Mouse (Mus musculus) ES-Bruce4 (cell line): Measurements from ENCODE around the gene Atp7b. TPM values are rescaled to one million over a fixed set of nuclear protein-coding genes. Genes with fewer than 3 reads are reported as not detected.
A peak's percentile ranks its signal among the peaks of the same experiment; 100 is the strongest.

ENCODE experiments used
- H3K27ac ChIP-seq: 2 replicates; pipeline ENCODE4 v1.5.1; 2012; ENCODE audit warnings: low read length, inconsistent platforms; ENCODE audit not compliant: insufficient read depth
- H3K27me3 ChIP-seq: 2 replicates; pipeline ENCODE4 v1.6.1; 2012; ENCODE audit warnings: mild to moderate bottlenecking, low read length, inconsistent platforms; ENCODE audit not compliant: control insufficient read depth, poor library complexity, insufficient read depth, severe bottlenecking
- H3K36me3 ChIP-seq: 2 replicates; pipeline ENCODE4 v1.6.1; 2012; ENCODE audit warnings: inconsistent platforms, mild to moderate bottlenecking, low read length, moderate library complexity; ENCODE audit not compliant: control insufficient read depth, poor library complexity, insufficient read depth, severe bottlenecking
- H3K4me1 ChIP-seq: one replicate; pipeline ENCODE4 v1.8.1; 2011; ENCODE audit warnings: low read length; ENCODE audit not compliant: control insufficient read depth, insufficient read depth
- H3K4me3 ChIP-seq: 2 replicates; pipeline ENCODE4 v1.5.1; 2011; ENCODE audit warnings: low read depth, mild to moderate bottlenecking, low read length
- H3K9ac ChIP-seq: 2 replicates; pipeline ENCODE4 v1.6.1; 2012; ENCODE audit warnings: low read depth, mild to moderate bottlenecking, inconsistent platforms; ENCODE audit not compliant: poor library complexity, severe bottlenecking
- H3K9me3 ChIP-seq: replicated peaks from 2 replicates; pipeline ENCODE4 v1.6.1; 2012; ENCODE audit warnings: mild to moderate bottlenecking, low read length, inconsistent platforms; ENCODE audit not compliant: control insufficient read depth, poor library complexity, insufficient read depth, severe bottlenecking
- CTCF ChIP-seq: IDR thresholded peaks from one replicate; pipeline ENCODE4 v1.8.1; 2011; ENCODE audit warnings: low read depth, low read length
- EP300 ChIP-seq: IDR thresholded peaks from 2 replicates; pipeline ENCODE4 v1.6.1; 2011; ENCODE audit warnings: low read depth, low read length; ENCODE audit not compliant: insufficient read depth
- POLR2A ChIP-seq: IDR thresholded peaks from one replicate; pipeline ENCODE4 v1.8.1; 2011; ENCODE audit warnings: low read length; ENCODE audit not compliant: insufficient read depth
- polyA plus RNA-seq: library from polyadenylated mRNA; stranded (reverse); fragments of >200 nt; gene quantifications from 2 replicates; pipeline ENCODE4 v1.2.4, GENCODE M21; 2011; ENCODE audit warnings: low read depth; ENCODE audit not compliant: missing spikeins, insufficient read depth, insufficient read length

Atp7b gene
- polyA plus RNA-seq, 1 experiment, result 2.5 TPM

- H3K4me3 ChIP-seq, result no peak overlapping the region
- H3K4me1 ChIP-seq, result no peaks in the 10 kb centered on the region
- no peak overlapping the region for H3K27ac ChIP-seq
- TF ChIP-seq CTCF (peak; percentile 44), EP300 (no peak)
- H3K36me3 ChIP-seq, result no peaks in the 10 kb centered on the region
- no peak overlapping the region for H3K9ac ChIP-seq
- H3K9me3 ChIP-seq, result no peaks in the 10 kb centered on the region
- H3K27me3 ChIP-seq, result no peaks in the 10 kb centered on the region
Measured at GRCm38 (mm10) chr8:21981664-21982337, 78.3 kb downstream of the Atp7b start.

- Histone ChIP-seq H3K27ac (no peak overlapping the region), H3K9ac (no peak overlapping the region), H3K4me3 (no peak overlapping the region), H3K9me3 (no peaks in the 10 kb centered on the region), H3K36me3 (no peaks in the 10 kb centered on the region), H3K27me3 (no peaks in the 10 kb centered on the region), H3K4me1 (no peaks in the 10 kb centered on the region)
- no peak for TF ChIP-seq POLR2A
- TF ChIP-seq CTCF, result no peak
- no peak for TF ChIP-seq EP300
Measured at GRCm38 (mm10) chr8:21978193-21978592, 81.9 kb downstream of the Atp7b start.

DNA sequence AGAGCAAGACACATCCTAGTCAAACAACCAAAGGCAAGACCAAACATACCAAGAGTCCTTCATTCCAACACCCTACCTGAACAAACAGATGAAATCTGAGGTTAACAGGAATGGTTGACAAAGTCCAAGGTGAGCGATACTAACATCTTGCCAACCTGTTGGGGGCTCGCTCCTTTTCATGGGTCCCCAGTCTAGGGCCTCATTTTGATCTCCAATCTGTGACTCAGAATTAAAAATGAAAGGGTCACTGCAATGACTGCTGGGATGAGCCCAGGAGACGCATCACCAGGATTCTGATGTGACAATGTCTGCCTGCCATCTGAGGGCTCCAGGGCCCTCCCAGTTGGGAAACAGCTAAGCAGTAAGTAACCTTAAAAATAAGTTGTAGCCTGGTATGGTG is 90.6 kb downstream of the Atp7b start, which contains the start of gene Ccdc70:
Gene Ccdc70, plus strand, starts transcription at position 301 of the 400 bp plus-strand sequence.
- H3K4me3 ChIP-seq, result no peak within 1 kb of the TSS
- no peak for TF ChIP-seq EP300
- TF ChIP-seq POLR2A, result no peak
- TF ChIP-seq CTCF, result no peak
- H3K9me3 ChIP-seq, result no peaks in the 10 kb centered on the region
- no peaks in the 10 kb centered on the region for H3K27me3 ChIP-seq
- H3K27ac ChIP-seq, result no peak within 1 kb of the TSS
- no peak within 1 kb of the TSS for H3K9ac ChIP-seq
- no peaks in the 10 kb centered on the region for H3K36me3 ChIP-seq
- H3K4me1 ChIP-seq, result no peaks in the 10 kb centered on the region

DNA sequence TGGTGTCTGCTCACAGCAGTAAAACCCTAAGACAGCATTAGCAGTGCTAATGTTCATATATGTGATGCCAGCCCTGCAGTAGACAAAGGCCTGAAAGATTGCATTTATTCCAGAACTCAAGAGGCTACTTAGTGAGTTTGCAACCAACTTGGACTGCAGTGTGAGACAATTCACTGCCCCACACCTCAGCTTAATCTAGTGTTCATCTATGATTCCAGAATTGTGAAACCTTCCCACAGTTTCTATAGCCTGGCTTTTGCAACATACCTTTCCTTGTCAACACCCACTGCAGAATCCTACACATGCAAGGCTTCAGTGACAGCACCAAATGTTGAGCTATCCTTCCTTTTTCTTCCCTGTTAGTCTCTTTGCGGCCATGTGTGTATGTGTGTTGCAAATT is 93.5 kb downstream of the Atp7b start:
- Histone ChIP-seq H3K9me3 (no peaks in the 10 kb centered on the region), H3K4me1 (no peaks in the 10 kb centered on the region), H3K27me3 (no peaks in the 10 kb centered on the region), H3K4me3 (no peak overlapping the region), H3K9ac (no peak overlapping the region), H3K27ac (no peak overlapping the region), H3K36me3 (no peaks in the 10 kb centered on the region)
- TF ChIP-seq POLR2A (no peak), EP300 (no peak), CTCF (no peak)

DNA sequence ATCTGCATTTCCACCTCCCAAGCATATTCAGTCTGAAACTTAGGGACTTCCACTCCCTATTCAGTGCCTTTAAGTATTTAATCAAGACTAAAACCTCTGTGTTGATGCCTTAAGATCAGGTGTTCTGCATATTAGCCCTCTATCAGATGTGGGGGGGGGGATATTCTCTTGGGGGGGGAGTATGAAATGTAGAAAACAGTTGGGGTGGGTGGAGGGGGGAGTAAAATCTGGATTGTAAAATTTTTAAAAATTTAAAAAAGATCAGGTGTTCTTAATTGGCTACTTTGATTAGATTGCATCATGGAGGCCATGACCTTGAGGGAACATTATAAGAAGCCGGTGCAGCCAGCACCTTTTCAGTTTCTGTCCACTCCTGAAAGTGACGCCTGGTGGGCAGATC is 101.7 kb downstream of the Atp7b start, which contains the start of gene Fam90a1a:
Gene Fam90a1a, plus strand, starts transcription at position 301 of the 400 bp plus-strand sequence.
- no peaks in the 10 kb centered on the region for H3K27me3 ChIP-seq
- no peaks in the 10 kb centered on the region for H3K9me3 ChIP-seq
- H3K9ac ChIP-seq, result no peak within 1 kb of the TSS
- TF ChIP-seq POLR2A (no peak), CTCF (no peak), EP300 (no peak)
- no peak within 1 kb of the TSS for H3K4me3 ChIP-seq
- no peaks in the 10 kb centered on the region for H3K36me3 ChIP-seq
- no peaks in the 10 kb centered on the region for H3K4me1 ChIP-seq
- no peak within 1 kb of the TSS for H3K27ac ChIP-seq

DNA sequence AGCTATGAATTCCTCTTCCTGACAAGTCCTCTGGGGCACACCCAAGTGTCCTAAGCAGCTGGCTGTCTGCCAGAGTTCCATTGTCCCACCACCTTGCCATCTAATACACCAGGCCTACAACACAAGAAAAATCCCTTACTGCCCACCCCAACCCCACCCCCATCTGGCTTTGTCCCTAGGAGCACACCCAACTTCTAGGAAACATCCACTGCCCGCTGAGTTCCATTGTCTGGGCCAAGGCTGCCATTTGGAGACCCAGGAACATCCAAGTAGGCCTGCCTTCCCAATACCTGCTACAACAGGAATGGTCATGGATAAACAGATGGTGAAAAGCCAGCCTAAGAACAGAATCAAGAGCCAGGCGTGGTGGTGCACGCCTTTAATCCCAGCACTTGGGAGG is 103.8 kb downstream of the Atp7b start:
- Histone ChIP-seq H3K27ac (no peak overlapping the region), H3K27me3 (no peaks in the 10 kb centered on the region), H3K36me3 (no peaks in the 10 kb centered on the region), H3K4me1 (no peaks in the 10 kb centered on the region), H3K4me3 (no peak overlapping the region), H3K9me3 (no peaks in the 10 kb centered on the region), H3K9ac (no peak overlapping the region)
- TF ChIP-seq EP300 (no peak), CTCF (no peak), POLR2A (no peak)
